Mouse (Mus musculus) cerebellum, adult 9-11 months (tissue): ENCODE results near the gene Stx16.

Source experiments
- DNase-seq: peaks from one replicate; pipeline ENCODE4 v3.0.0; 2022

Gene Stx16

GRCm38 (mm10) chr2:174127376-174127713 lies 51.2 kb downstream of the Stx16 start:
- DNase-seq, result no peak

- DNase-seq, result no peak
Observed at GRCm38 (mm10) chr2:174128926-174129325, 52.8 kb downstream of the Stx16 start.

GRCm38 (mm10) chr2:174130468-174131097 lies 54.5 kb downstream of the Stx16 start:
- no peak for DNase-seq

GRCm38 (mm10) chr2:174132413-174132969 lies 56.4 kb downstream of the Stx16 start:
- no peak for DNase-seq
